Mouse (Mus musculus) heart, adult 10 weeks (tissue): ENCODE data around the gene Sympk. TPM values are rescaled to one million over a fixed set of nuclear protein-coding genes. Genes with fewer than 3 reads are reported as not detected.

ENCODE experiments used
- polyA plus RNA-seq: library from polyadenylated mRNA; stranded (reverse); fragments of 350-450 nt; fragmentation: Illumina TruSeq; extraction: RNeasy Lipid Tissue Mini Kit (QIAGEN cat#74804); gene quantifications from one replicate; pipeline ENCODE4 v1.2.3, GENCODE M21; 2014; ENCODE audit warnings: low read depth, low replicate concordance

The Sympk gene
- polyA plus RNA-seq, result 84.9 TPM

DNA sequence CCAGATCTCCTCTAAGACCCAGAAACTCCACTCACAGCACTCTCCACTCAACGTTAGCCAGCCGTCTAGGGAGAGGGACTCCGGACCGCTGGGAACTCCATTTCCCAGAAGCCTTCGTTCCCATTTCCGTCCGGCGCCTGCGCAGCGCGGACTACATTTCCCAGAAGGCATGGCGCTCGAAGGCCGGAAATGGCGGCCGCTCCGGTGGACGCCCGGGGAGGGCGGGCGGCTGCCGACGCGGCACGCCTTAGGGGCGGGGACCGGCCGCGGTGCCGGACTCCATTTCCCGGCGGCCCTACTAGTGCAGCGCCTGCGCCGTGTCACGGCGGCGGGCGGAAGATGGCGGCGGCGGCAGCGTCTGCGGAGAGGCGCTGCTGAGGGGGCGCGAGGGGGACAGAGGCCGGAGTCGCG lies at the start of gene Sympk:
Gene Sympk (plus strand): TSS at position 282 of the 411 bp plus-strand sequence.

GRCm38 (mm10) chr7:18987100-18987499 lies 37.1 kb upstream of the Sympk start, which contains the start of gene Nanos2:
Gene Nanos2 (plus strand): TSS chr7:18987400.

GRCm38 (mm10) chr7:18990601-18991295 lies 33.4 kb upstream of the Sympk start, which contains the start of gene Mypop:
Gene Mypop (plus strand): TSS chr7:18991245.

GRCm38 (mm10) chr7:19003902-19004630 lies 20.1 kb upstream of the Sympk start, which contains the start of gene Irf2bp1:
Gene Irf2bp1 (plus strand): TSS chr7:19004044.

GRCm38 (mm10) chr7:19023357-19023814 lies 791 bp upstream of the Sympk start, which contains the start of gene Foxa3:
Gene Foxa3 (minus strand): TSS chr7:19023538.

DNA sequence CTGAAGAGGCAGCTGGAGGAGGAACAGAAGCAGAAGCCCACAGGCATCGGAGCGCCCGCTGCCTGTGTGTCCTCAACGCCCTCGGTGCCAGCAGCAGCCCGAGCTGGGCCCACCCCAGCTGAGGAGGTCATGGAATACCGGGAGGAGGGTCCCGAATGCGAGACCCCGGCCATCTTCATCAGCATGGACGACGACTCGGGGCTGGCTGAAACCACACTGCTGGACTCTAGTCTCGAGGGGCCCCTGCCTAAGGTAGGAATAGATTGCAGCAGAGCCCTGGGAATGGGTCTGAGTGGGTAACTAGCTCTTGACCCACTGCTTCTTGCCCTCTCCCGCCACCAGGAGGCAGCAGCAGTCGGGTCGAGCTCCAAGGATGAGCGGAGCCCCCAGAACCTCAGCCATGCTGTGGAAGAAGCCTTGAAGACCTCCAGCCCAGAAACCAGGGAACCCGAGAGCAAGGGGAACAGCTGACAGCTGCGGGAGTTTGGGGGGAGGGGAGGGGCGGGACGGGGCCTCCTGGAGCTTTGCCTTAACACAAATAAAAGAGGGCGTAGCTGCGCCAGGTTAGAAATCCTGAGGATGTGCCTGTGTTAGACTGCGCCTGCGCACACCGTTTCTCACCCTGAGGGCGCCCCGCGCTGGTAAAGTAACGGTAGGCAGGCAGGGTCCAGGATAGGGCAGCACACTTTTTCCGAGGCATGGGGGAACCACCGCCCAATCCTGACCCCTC lies 30.0 kb downstream of the Sympk start, which contains the start of gene Rsph6a:
Gene Rsph6a (plus strand): TSS at position 644 of the 730 bp plus-strand sequence.

GRCm38 (mm10) chr7:19075723-19076585 lies 51.8 kb downstream of the Sympk start, which contains the start of gene Dmwd:
Gene Dmwd (plus strand): TSS chr7:19076227.

DNA sequence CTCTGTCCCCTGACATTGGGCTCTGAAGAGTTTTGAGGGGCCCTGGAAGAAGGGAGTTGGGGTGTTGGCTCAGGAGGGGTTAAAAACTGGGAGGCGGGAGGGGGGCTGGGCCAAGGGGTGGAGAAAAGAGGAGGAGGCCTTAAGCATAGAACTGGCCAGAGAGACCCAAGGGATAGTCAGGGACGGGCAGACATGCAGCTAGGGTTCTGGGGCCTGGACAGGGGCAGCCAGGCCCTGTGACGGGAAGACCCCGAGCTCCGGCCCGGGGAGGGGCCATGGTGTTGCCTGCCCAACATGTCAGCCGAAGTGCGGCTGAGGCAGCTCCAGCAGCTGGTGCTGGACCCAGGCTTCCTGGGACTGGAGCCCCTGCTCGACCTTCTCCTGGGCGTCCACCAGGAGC lies 59.5 kb downstream of the Sympk start, which contains the start of gene Dmpk:
Gene Dmpk (plus strand): TSS at position 149 of the 400 bp plus-strand sequence.

DNA sequence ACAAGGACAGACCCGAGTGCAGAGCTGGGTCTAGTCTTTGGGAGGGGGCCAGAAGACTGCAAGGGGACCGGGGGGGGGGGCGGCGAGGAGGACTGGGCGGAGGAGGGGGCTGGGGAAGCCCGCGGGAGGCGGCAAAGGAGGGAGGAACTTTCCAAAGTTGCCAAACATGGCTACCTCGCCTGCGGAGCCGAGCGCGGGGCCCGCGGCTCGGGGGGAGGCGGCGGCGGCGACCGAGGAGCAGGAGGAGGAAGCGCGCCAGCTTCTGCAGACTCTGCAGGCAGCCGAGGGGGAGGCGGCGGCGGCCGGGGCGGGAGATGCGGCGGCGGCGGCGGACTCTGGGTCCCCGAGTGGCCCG lies 70.3 kb downstream of the Sympk start, which contains the start of gene Six5:
Gene Six5 (plus strand): TSS at position 124 of the 355 bp plus-strand sequence.

Other genes starting within 250 kb of the Sympk start
- not detected for gene Psg19, start 225.9 kb upstream of the Sympk start, polyA plus RNA-seq
- gene Psg17, start 202.8 kb upstream of the Sympk start, polyA plus RNA-seq, result not detected
- gene Mill2, start 184.4 kb upstream of the Sympk start, polyA plus RNA-seq, result 8.8 TPM
- not detected for gene Pglyrp1, start 153.0 kb upstream of the Sympk start, polyA plus RNA-seq
- gene Ccdc61, start 114.0 kb upstream of the Sympk start, polyA plus RNA-seq, result 16.2 TPM
- 2.2 TPM for gene Nova2, start 98.5 kb upstream of the Sympk start, polyA plus RNA-seq
- not detected for gene Nanos2, start 37.0 kb upstream of the Sympk start, polyA plus RNA-seq
- gene Mypop, start 33.1 kb upstream of the Sympk start, polyA plus RNA-seq, result 3.9 TPM
- 15.7 TPM for gene Irf2bp1, start 20.3 kb upstream of the Sympk start, polyA plus RNA-seq
- not detected for gene Foxa3, start 839 bp upstream of the Sympk start, polyA plus RNA-seq
- not detected for gene Rsph6a, start 30.3 kb downstream of the Sympk start, polyA plus RNA-seq
- 61.5 TPM for gene Dmwd, start 51.9 kb downstream of the Sympk start, polyA plus RNA-seq
- 569 TPM for gene Dmpk, start 59.5 kb downstream of the Sympk start, polyA plus RNA-seq
- gene Six5, start 70.2 kb downstream of the Sympk start, polyA plus RNA-seq, result 11.9 TPM
- gene Gm4969, start 94.0 kb downstream of the Sympk start, polyA plus RNA-seq, result not detected
- 4.0 TPM for gene Fbxo46, start 95.5 kb downstream of the Sympk start, polyA plus RNA-seq
- gene Qpctl, start 124.9 kb downstream of the Sympk start, polyA plus RNA-seq, result 5.1 TPM
- 49.9 TPM for gene Snrpd2, start 125.3 kb downstream of the Sympk start, polyA plus RNA-seq
- gene Gipr, start 141.8 kb downstream of the Sympk start, polyA plus RNA-seq, result 0.89 TPM
- 36.9 TPM for gene Eml2, start 152.0 kb downstream of the Sympk start, polyA plus RNA-seq
- 8.0 TPM for gene Gpr4, start 188.2 kb downstream of the Sympk start, polyA plus RNA-seq
- gene Opa3, start 204.0 kb downstream of the Sympk start, polyA plus RNA-seq, result 69.0 TPM
- gene Vasp, start 247.4 kb downstream of the Sympk start, polyA plus RNA-seq, result 36.4 TPM